In genomic region chr5:38258034-38258772, GRCm38 (mm10) we compare ENCODE assay signal across 35 mouse cellular contexts. TPM values are rescaled to one million over a fixed set of nuclear protein-coding genes. Genes with fewer than 3 reads are reported as not detected.
DNase-seq lines count a peak whose midpoint lies in the region; ATAC-seq and TF ChIP-seq lines count a peak whose summit lies in the region.
"Had no signal": no experiment of that assay in that cellular context is flagged by ENCODE, and none has a peak within 500 bp of the region (broad histone marks: within the 10 kb centered on the region; RNA-seq: fewer than 3 reads in every experiment).

No protein-coding gene starts in this region.

- TF ChIP-seq EP300 in CH12.LX (IDR thresholded peaks at IDR 0.05; ENCODE audit: low read length): peak; percentile 77

- ATAC-seq in frontal cortex, adult (ENCODE audit: low TSS enrichment): peak; percentile 68
- ATAC-seq in kidney, postnatal 0 days (replicated peaks; ENCODE audit: low FRiP score, low read depth): no peak
- peak; percentile 43; the same call in 1 of the 2 replicates for ATAC-seq in embryonic facial prominence, embryonic 12.5 days (ENCODE audit: insufficient number of reproducible peaks, insufficient read depth, low FRiP score, low TSS enrichment)
- ATAC-seq: hindbrain, embryonic 16.5 days; intestine, embryonic 15.5 days; midbrain, embryonic 16.5 days had no signal

- no peak overlapping the region for H3K4me2 ChIP-seq in kidney, postnatal 0 days (ENCODE audit: low read length)
- peak overlapping the region; percentile 27 for H3K4me2 ChIP-seq in CH12.LX (ENCODE audit: insufficient read depth, low read depth, poor library complexity, severe bottlenecking)
- no peak overlapping the region for H3K4me2 ChIP-seq in embryonic facial prominence, embryonic 12.5 days (replicated peaks)
- H3K4me2 ChIP-seq: forebrain, embryonic 12.5 days; heart, embryonic 12.5 days; intestine, embryonic 15.5 days; liver, embryonic 15.5 days; neural tube, embryonic 13.5 days had no signal

- TF ChIP-seq POLR2A in kidney, adult 2 months (IDR thresholded peaks at IDR 0.05; ENCODE audit: low read depth, low read length): no peak
- TF ChIP-seq POLR2A in CH12.LX (IDR thresholded peaks at IDR 0.05; ENCODE audit: low read depth, low read length): no peak

- H3K9me3 ChIP-seq in kidney, postnatal 0 days (replicated peaks; ENCODE audit: low read length): no peaks in the 10 kb centered on the region
- H3K9me3 ChIP-seq in CH12.LX (replicated peaks; ENCODE audit: low read length): peaks cover 6% of the 10 kb centered on the region
- no peaks in the 10 kb centered on the region for H3K9me3 ChIP-seq in embryonic facial prominence, embryonic 12.5 days
- H3K9me3 ChIP-seq: forebrain, embryonic 12.5 days; G1E; heart, embryonic 12.5 days; hindbrain, embryonic 10.5 days; intestine, embryonic 15.5 days; liver, embryonic 15.5 days; neural tube, embryonic 13.5 days had no signal

- H3K27me3 ChIP-seq in kidney, postnatal 0 days (ENCODE audit: insufficient read depth, low read length): no peaks in the 10 kb centered on the region
- no peaks in the 10 kb centered on the region for H3K27me3 ChIP-seq in kidney, adult 2 months (replicated peaks; ENCODE audit: control insufficient read depth, insufficient read depth, low read length)
- no peaks in the 10 kb centered on the region for H3K27me3 ChIP-seq in CH12.LX (replicated peaks)
- no peaks in the 10 kb centered on the region for H3K27me3 ChIP-seq in embryonic facial prominence, embryonic 12.5 days
- H3K27me3 ChIP-seq: forebrain, embryonic 12.5 days; heart, embryonic 12.5 days; intestine, embryonic 15.5 days; liver, embryonic 15.5 days; neural tube, embryonic 13.5 days; Patski had no signal

- peaks cover 18% of the 10 kb centered on the region for H3K79me2 ChIP-seq in CH12.LX (replicated peaks; ENCODE audit: control insufficient read depth, extremely low read depth, insufficient read depth, poor library complexity, severe bottlenecking)

- WGBS in kidney, postnatal 0 days: 35% methylated on average over 8 of the region's 8 CpGs
- 50% methylated on average over 8 of the region's 8 CpGs for WGBS in kidney, adult 2 months
- 35% methylated on average over 8 of the region's 8 CpGs for WGBS in embryonic facial prominence, embryonic 12.5 days

- DNase-seq in frontal cortex, postnatal 25 days (ENCODE audit: low spot score in 2 of 2): no peak
- DNase-seq in kidney, postnatal 0 days (ENCODE audit: low spot score): peak; percentile 72
- DNase-seq in kidney, adult 2 months: no peak
- DNase-seq in CH12.LX (ENCODE audit: extremely low read depth): peak; percentile 24
- DNase-seq in urinary bladder, postnatal 25 days (ENCODE audit: low spot score): no peak
- DNase-seq: adrenal gland, postnatal 36 days; cerebellum, adult 11 months; cerebellum, adult 9-11 months; gastrocnemius, postnatal 10 days; heart, postnatal 10 days; liver; lung, postnatal 4 days; right cerebral cortex, postnatal 4 days; thymus, adult 2 months; thymus, postnatal 4 days had no signal

- H3K4me1 ChIP-seq in kidney, postnatal 0 days (replicated peaks; ENCODE audit: insufficient read depth, low read length): no peaks in the 10 kb centered on the region; the same call in 1 of the 2 replicates
- H3K4me1 ChIP-seq in kidney, adult 2 months (ENCODE audit: control insufficient read depth, insufficient read depth, low read length): no peaks in the 10 kb centered on the region
- peaks cover 12 to 40% of the 10 kb centered on the region in 2 experiments for H3K4me1 ChIP-seq in CH12.LX (ENCODE audit: control insufficient read depth in 1 of 2, insufficient read depth in 2 of 2)
- H3K4me1 ChIP-seq in embryonic facial prominence, embryonic 12.5 days: 0 out of 2 replicates have a peak, but pooled peaks cover 3% of the 10 kb centered on the region
- H3K4me1 ChIP-seq: intestine, embryonic 15.5 days had no signal

- TF ChIP-seq CTCF in kidney, postnatal 0 days (IDR thresholded peaks at IDR 0.05; ENCODE audit: low read depth): no peak
- no peak for TF ChIP-seq CTCF in kidney, adult 2 months (conservative IDR thresholded peaks at IDR 0.05; ENCODE audit: insufficient read depth, insufficient read length, low read depth, low read length)
- TF ChIP-seq CTCF in CH12.LX (conservative IDR thresholded peaks at IDR 0.05 in 1 of 2, IDR thresholded peaks at IDR 0.05 in 1 of 2; ENCODE audit: low read depth in 2 of 2, low read length in 2 of 2): no peak

- TF ChIP-seq RAD21 in CH12.LX (IDR thresholded peaks at IDR 0.05; ENCODE audit: low read depth, low read length): no peak

- in situ Hi-C loops in CH12.LX (cut with MboI; ENCODE audit: low pct_ligation_motif_present, low pct_unique_long_range_greater_than_20kb, low sequenced_read_pairs): no loop called here

- H3K27ac ChIP-seq in kidney, postnatal 0 days: no peak overlapping the region
- no peak overlapping the region for H3K27ac ChIP-seq in kidney, adult 2 months (ENCODE audit: insufficient read depth, low read depth, low read length)
- peak overlapping the region; percentile 70 for H3K27ac ChIP-seq in CH12.LX (ENCODE audit: insufficient read depth, low read depth)
- H3K27ac ChIP-seq in embryonic facial prominence, embryonic 12.5 days: peak overlapping the region; percentile 14; the same call in 1 of the 2 replicates
- H3K27ac ChIP-seq: forebrain, embryonic 12.5 days; hindbrain, embryonic 10.5 days; intestine, embryonic 15.5 days; layer of hippocampus, adult 2 months; liver, embryonic 15.5 days; neural tube, embryonic 13.5 days had no signal

- H3K9ac ChIP-seq in kidney, postnatal 0 days (ENCODE audit: low read depth, low read length): no peak overlapping the region
- H3K9ac ChIP-seq in CH12.LX (ENCODE audit: insufficient read depth, low read depth): no peak overlapping the region
- H3K9ac ChIP-seq in embryonic facial prominence, embryonic 12.5 days: no peak overlapping the region
- H3K9ac ChIP-seq: forebrain, embryonic 12.5 days; heart, embryonic 12.5 days; intestine, embryonic 15.5 days; liver, embryonic 15.5 days; neural tube, embryonic 13.5 days had no signal

- dilution Hi-C loops in CH12.LX (cut with MboI; ENCODE audit: extremely low pct_ligation_motif_present, extremely low pct_unique_long_range_greater_than_20kb, low sequenced_read_pairs): no loop called here

- peaks cover 11% of the 10 kb centered on the region; the same call in 1 of the 2 replicates for H3K36me3 ChIP-seq in kidney, postnatal 0 days (ENCODE audit: insufficient read depth, low read length)
- H3K36me3 ChIP-seq in kidney, adult 2 months (ENCODE audit: control insufficient read depth, insufficient read depth, low read length): no peaks in the 10 kb centered on the region; the same call in 1 of the 2 replicates
- peaks cover 9 to 15% of the 10 kb centered on the region in 2 experiments for H3K36me3 ChIP-seq in CH12.LX (replicated peaks in 1 of 2; ENCODE audit: control insufficient read depth in 1 of 2, insufficient read depth in 1 of 2, low read length in 1 of 2)
- H3K36me3 ChIP-seq in embryonic facial prominence, embryonic 12.5 days: peaks cover 10% of the 10 kb centered on the region; the same call in 1 of the 2 replicates

- H3K4me3 ChIP-seq in kidney, postnatal 0 days (replicated peaks; ENCODE audit: low read depth, low read length): no peak overlapping the region
- H3K4me3 ChIP-seq in kidney, adult 2 months (ENCODE audit: insufficient read depth, low read depth, low read length): no peak overlapping the region
- no peak overlapping the region for H3K4me3 ChIP-seq in CH12.LX (replicated peaks in 1 of 3; ENCODE audit: low read depth in 2 of 3, low read length in 2 of 3, poor library complexity in 1 of 3)
- no peak overlapping the region for H3K4me3 ChIP-seq in embryonic facial prominence, embryonic 12.5 days
- H3K4me3 ChIP-seq: forebrain, embryonic 12.5 days; heart, embryonic 12.5 days; hindbrain, embryonic 10.5 days; intestine, embryonic 15.5 days; layer of hippocampus, adult 2 months; liver, embryonic 15.5 days; myocyte; neural tube, embryonic 13.5 days had no signal

TF ChIP-seq in CH12.LX, 34 proteins besides CTCF, POLR2A, EP300 and RAD21 (continues in another document):
- TF ChIP-seq CHD1 (IDR thresholded peaks at IDR 0.05; ENCODE audit: low read depth, low read length) (no peak), NRF1 (IDR thresholded peaks at IDR 0.05; ENCODE audit: low read depth, low read length) (no peak), TBP (conservative IDR thresholded peaks at IDR 0.05; ENCODE audit: low read depth, low read length) (no peak), ZMIZ1 (IDR thresholded peaks at IDR 0.05; ENCODE audit: low read depth, low read length) (no peak), MYC (IDR thresholded peaks at IDR 0.05; ENCODE audit: low read depth, low read length) (no peak), MAZ (IDR thresholded peaks at IDR 0.05; ENCODE audit: low read depth, low read length) (no peak)

RNA-seq across cellular contexts. Expression of gene Tmem128, which starts 1.8 kb away (rescaled TPM):
- 105 and 108 TPM in 2 replicates for polyA plus RNA-seq in kidney, postnatal 0 days (2015; fragmentation: Nextera tagmentation; extraction: Ambion mirVana)
- 33.3 and 40.6 TPM in 2 replicates for polyA plus RNA-seq in kidney, adult 2 months (2012; rRNA removed)
- total RNA-seq in CH12.LX (2012; rRNA removed) (64.1 and 65.1 TPM in 2 replicates), CH12.LX (2014; rRNA removed) (109 and 113 TPM in 2 replicates)
- 40.4 and 43.5 TPM in 2 replicates for polyA plus RNA-seq in CH12.LX (2012; ENCODE audit: insufficient read length, low read depth)
- polyA plus RNA-seq in embryonic facial prominence, embryonic 12.5 days (2016; fragmentation: Nextera tagmentation; extraction: Ambion mirVana): 66.1 and 71.3 TPM in 2 replicates

RNA-seq across cellular contexts. Expression of gene Otop1, which starts 17.6 kb away (rescaled TPM):
- not detected in 2 replicates for polyA plus RNA-seq in kidney, postnatal 0 days (2015; fragmentation: Nextera tagmentation; extraction: Ambion mirVana)
- 3.3 and 5.1 TPM in 2 replicates for polyA plus RNA-seq in kidney, adult 2 months (2012; rRNA removed)
- not detected in 2 replicates for total RNA-seq in CH12.LX (2012; rRNA removed)
- total RNA-seq in CH12.LX (2014; rRNA removed): not detected in 2 replicates
- not detected in 2 replicates for polyA plus RNA-seq in CH12.LX (2012; ENCODE audit: insufficient read length, low read depth)
- polyA plus RNA-seq in embryonic facial prominence, embryonic 12.5 days (2016; fragmentation: Nextera tagmentation; extraction: Ambion mirVana): 0.06 and 0.13 TPM in 2 replicates
- total RNA-seq: common myeloid progenitor, adult 5-6 weeks; granulocyte monocyte progenitor cell, adult 5-6 weeks; left cerebral cortex, postnatal 36 days; megakaryocyte-erythroid progenitor cell, adult 5-6 weeks had no signal
- polyA plus RNA-seq: forebrain, embryonic 12.5 days; G1E; heart, embryonic 12.5 days; hindbrain, embryonic 16.5 days; intestine, embryonic 15.5 days; liver, embryonic 15.5 days; lung, embryonic 16.5 days; neural tube, embryonic 13.5 days; Patski; stomach, embryonic 14.5 days had no signal

RNA-seq across cellular contexts. Expression of gene Lyar, which starts 37.9 kb away (rescaled TPM):
- 86.9 and 90.1 TPM in 2 replicates for polyA plus RNA-seq in kidney, postnatal 0 days (2015; fragmentation: Nextera tagmentation; extraction: Ambion mirVana)
- 3.6 and 5.3 TPM in 2 replicates for polyA plus RNA-seq in kidney, adult 2 months (2012; rRNA removed)
- total RNA-seq in CH12.LX (2012; rRNA removed): 134 and 169 TPM in 2 replicates
- total RNA-seq in CH12.LX (2014; rRNA removed): 182 and 195 TPM in 2 replicates
- 314 and 382 TPM in 2 replicates for polyA plus RNA-seq in CH12.LX (2012; ENCODE audit: insufficient read length, low read depth)
- polyA plus RNA-seq in embryonic facial prominence, embryonic 12.5 days (2016; fragmentation: Nextera tagmentation; extraction: Ambion mirVana): 118 and 122 TPM in 2 replicates

RNA-seq across cellular contexts. Expression of gene Zbtb49, which starts 37.9 kb away (rescaled TPM):
- 8.4 and 8.6 TPM in 2 replicates for polyA plus RNA-seq in kidney, postnatal 0 days (2015; fragmentation: Nextera tagmentation; extraction: Ambion mirVana)
- polyA plus RNA-seq in kidney, adult 2 months (2012; rRNA removed): 7.1 and 8.5 TPM in 2 replicates
- 8.2 and 9.1 TPM in 2 replicates for total RNA-seq in CH12.LX (2012; rRNA removed)
- total RNA-seq in CH12.LX (2014; rRNA removed): 4.9 and 6.1 TPM in 2 replicates
- 4.7 and 6.0 TPM in 2 replicates for polyA plus RNA-seq in CH12.LX (2012; ENCODE audit: insufficient read length, low read depth)
- 18.7 and 19.5 TPM in 2 replicates for polyA plus RNA-seq in embryonic facial prominence, embryonic 12.5 days (2016; fragmentation: Nextera tagmentation; extraction: Ambion mirVana)

Comparison
In these comparisons a context has a peak if more than half of its experiments do, and no peak if none do; other contexts are left out.
1. DNase-seq: peak in kidney, postnatal 0 days (single experiment) and CH12.LX (single experiment); none in frontal cortex, postnatal 25 days (0 of 2), kidney, adult 2 months (single experiment) and urinary bladder, postnatal 25 days (single experiment).
2. RNA of gene Lyar, which starts 37.9 kb away (polyA plus RNA-seq): 314 to 382 TPM in CH12.LX, 118 to 122 TPM in embryonic facial prominence, embryonic 12.5 days and 86.9 to 90.1 TPM in kidney, postnatal 0 days; 3.6 to 5.3 TPM in kidney, adult 2 months; every median in the first group is over 10 times any median in the second.
3. H3K27ac ChIP-seq: peak in CH12.LX (single experiment) and embryonic facial prominence, embryonic 12.5 days (single experiment); none in kidney, postnatal 0 days (single experiment) and kidney, adult 2 months (single experiment).